Mouse (Mus musculus): ENCODE data around the gene 4933415F23Rik. TPM values are rescaled to one million over a fixed set of nuclear protein-coding genes. Genes with fewer than 3 reads are reported as not detected.
"Not testable (repeated sequence)": the region's sequence is repeated elsewhere in the genome, so short reads cannot be mapped to it uniquely, and the experiment has no call there.

4933415F23Rik gene
- total RNA-seq (2014; rRNA removed): not detected in 2 replicates
- not detected in 2 replicates for polyA plus RNA-seq (2012; rRNA removed)

- no peaks in the 10 kb centered on the region for H3K4me1 ChIP-seq (ENCODE audit: control insufficient read depth, insufficient read depth, low read length)
- 96% methylated on average over 20 of the region's 20 CpGs for WGBS
Measured at GRCm38 (mm10) chr1:23102021-23102420, at the start of gene 4933415F23Rik. Gene 4933415F23Rik, minus strand, starts transcription at chr1:23102253.

GRCm38 (mm10) chr1:23151722-23152121 lies 49.7 kb upstream of the 4933415F23Rik start:
- WGBS: 96% methylated on average over 1 of the region's 1 CpGs
- no peak overlapping the region for H3K9ac ChIP-seq (ENCODE audit: low read depth, low read length)
- H3K27ac ChIP-seq (replicated peaks; ENCODE audit: insufficient read depth, low read depth, low read length): no peak overlapping the region
- no peaks in the 10 kb centered on the region for H3K4me1 ChIP-seq (ENCODE audit: control insufficient read depth, insufficient read depth, low read length)
- no peaks in the 10 kb centered on the region for H3K79me2 ChIP-seq (ENCODE audit: control insufficient read depth, insufficient read depth, low read length)
- no peak for DNase-seq (ENCODE audit: extremely low read depth, low read depth, low spot score)
- no peak overlapping the region for H3K4me3 ChIP-seq (ENCODE audit: insufficient read depth, low read depth, low read length)
- TF ChIP-seq POLR2A (IDR thresholded peaks at IDR 0.05; ENCODE audit: extremely low read depth, insufficient read depth, low read length) (no peak), CTCF (IDR thresholded peaks at IDR 0.05; ENCODE audit: low read depth, low read length) (no peak)
- no peaks in the 10 kb centered on the region for H3K27me3 ChIP-seq (ENCODE audit: control insufficient read depth, insufficient read depth, low read length)
- no peaks in the 10 kb centered on the region for H3K36me3 ChIP-seq (ENCODE audit: control insufficient read depth, insufficient read depth, low read length)

More at GRCm38 (mm10) chr1:23102021-23102420, at the start of gene 4933415F23Rik:
- Histone ChIP-seq H3K4me3 (ENCODE audit: insufficient read depth, low read depth, low read length) (no peak within 1 kb of the TSS), H3K79me2 (ENCODE audit: control insufficient read depth, insufficient read depth, low read length) (no peaks in the 10 kb centered on the region), H3K36me3 (ENCODE audit: control insufficient read depth, insufficient read depth, low read length) (no peaks in the 10 kb centered on the region), H3K9ac (ENCODE audit: low read depth, low read length) (no peak within 1 kb of the TSS), H3K27me3 (ENCODE audit: control insufficient read depth, insufficient read depth, low read length) (no peaks in the 10 kb centered on the region), H3K27ac (replicated peaks; ENCODE audit: insufficient read depth, low read depth, low read length) (no peak within 1 kb of the TSS)
- DNase-seq (ENCODE audit: extremely low read depth, low read depth, low spot score): no peak
- TF ChIP-seq CTCF (IDR thresholded peaks at IDR 0.05; ENCODE audit: low read depth, low read length) (no peak), POLR2A (IDR thresholded peaks at IDR 0.05; ENCODE audit: extremely low read depth, insufficient read depth, low read length) (no peak)

- DNase-seq (ENCODE audit: extremely low read depth, low read depth, low spot score): peak; percentile 70
- Histone ChIP-seq H3K4me1 (ENCODE audit: control insufficient read depth, insufficient read depth, low read length) (peaks cover 4% of the 10 kb centered on the region; the same call in 1 of the 2 replicates), H3K36me3 (ENCODE audit: control insufficient read depth, insufficient read depth, low read length) (no peaks in the 10 kb centered on the region), H3K27ac (replicated peaks; ENCODE audit: insufficient read depth, low read depth, low read length) (no peak overlapping the region; the same call in 1 of the 2 replicates), H3K79me2 (ENCODE audit: control insufficient read depth, insufficient read depth, low read length) (no peaks in the 10 kb centered on the region), H3K27me3 (ENCODE audit: control insufficient read depth, insufficient read depth, low read length) (no peaks in the 10 kb centered on the region), H3K9ac (ENCODE audit: low read depth, low read length) (no peak overlapping the region), H3K4me3 (ENCODE audit: insufficient read depth, low read depth, low read length) (no peak overlapping the region)
- TF ChIP-seq CTCF (IDR thresholded peaks at IDR 0.05; ENCODE audit: low read depth, low read length) (no peak), POLR2A (IDR thresholded peaks at IDR 0.05; ENCODE audit: extremely low read depth, insufficient read depth, low read length) (no peak)
- 20% methylated on average over 5 of the region's 5 CpGs for WGBS
Measured at GRCm38 (mm10) chr1:23146198-23146873, 44.3 kb upstream of the 4933415F23Rik start.

DNA sequence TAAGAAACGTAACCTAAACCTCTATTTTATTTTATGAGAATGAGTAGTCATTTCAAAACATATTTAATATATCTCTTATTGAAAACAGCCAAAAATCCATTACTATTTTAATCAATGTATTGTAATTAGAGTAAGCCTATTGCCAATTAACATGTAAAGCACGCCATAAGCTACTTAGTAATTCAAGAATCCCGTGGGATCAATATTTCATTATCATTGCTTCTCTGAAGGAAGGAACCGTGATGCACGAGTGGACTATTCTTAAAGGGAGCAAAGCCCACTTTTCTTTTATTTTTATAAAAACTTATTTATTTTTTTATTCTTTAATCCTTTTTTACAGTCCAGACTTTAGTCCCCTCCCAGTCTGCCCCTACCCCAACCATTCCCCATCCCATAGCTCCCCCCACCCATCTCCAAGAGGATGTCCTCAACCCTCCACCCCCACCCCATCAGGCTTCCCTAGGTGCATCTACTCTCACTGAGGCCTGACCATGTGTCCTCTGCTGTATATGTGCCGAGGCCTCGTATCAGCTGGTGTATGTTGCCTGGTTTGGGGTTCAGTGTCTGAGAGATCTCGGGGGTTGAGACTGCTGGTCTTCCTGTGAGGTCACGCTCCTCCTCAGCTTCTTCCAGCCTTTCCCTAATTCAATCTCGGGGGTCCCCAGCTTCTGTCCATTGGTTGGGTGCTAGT lies 39.2 kb upstream of the 4933415F23Rik start:
- H3K4me3 ChIP-seq (ENCODE audit: insufficient read depth, low read depth, low read length): no peak overlapping the region
- no peaks in the 10 kb centered on the region for H3K79me2 ChIP-seq (ENCODE audit: control insufficient read depth, insufficient read depth, low read length)
- DNase-seq (ENCODE audit: extremely low read depth, low read depth, low spot score): no peak
- no peaks in the 10 kb centered on the region for H3K27me3 ChIP-seq (ENCODE audit: control insufficient read depth, insufficient read depth, low read length)
- no peak overlapping the region for H3K27ac ChIP-seq (replicated peaks; ENCODE audit: insufficient read depth, low read depth, low read length)
- no peaks in the 10 kb centered on the region for H3K36me3 ChIP-seq (ENCODE audit: control insufficient read depth, insufficient read depth, low read length)
- TF ChIP-seq POLR2A (IDR thresholded peaks at IDR 0.05; ENCODE audit: extremely low read depth, insufficient read depth, low read length) (no peak), CTCF (IDR thresholded peaks at IDR 0.05; ENCODE audit: low read depth, low read length) (no peak)
- 86% methylated on average over 10 of the region's 10 CpGs for WGBS
- H3K9ac ChIP-seq (ENCODE audit: low read depth, low read length): no peak overlapping the region
- H3K4me1 ChIP-seq (ENCODE audit: control insufficient read depth, insufficient read depth, low read length): peaks cover 2% of the 10 kb centered on the region; the same call in 1 of the 2 replicates

DNA sequence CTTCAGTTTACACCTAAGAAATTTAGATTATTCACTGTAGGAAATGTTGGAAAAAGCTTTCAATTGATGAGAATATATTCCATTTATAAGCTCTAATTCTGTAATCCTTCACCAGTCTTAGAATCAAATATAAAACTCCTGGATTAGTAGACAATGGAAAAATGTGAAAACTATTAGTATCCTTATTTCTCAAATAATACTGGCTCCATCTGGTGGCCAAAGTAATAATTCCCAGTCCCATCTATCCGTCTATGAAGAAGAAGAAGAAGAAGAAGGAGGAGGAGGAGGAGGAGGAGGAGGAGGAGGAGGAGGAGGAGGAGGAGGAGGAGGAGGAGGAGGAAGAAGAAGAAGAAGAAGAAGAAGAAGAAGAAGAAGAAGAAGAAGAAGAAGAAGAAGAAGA lies 38.5 kb upstream of the 4933415F23Rik start:
- not testable (repeated sequence) for H3K27ac ChIP-seq (replicated peaks; ENCODE audit: insufficient read depth, low read depth, low read length); H3K79me2 ChIP-seq (ENCODE audit: control insufficient read depth, insufficient read depth, low read length); H3K27me3 ChIP-seq (ENCODE audit: control insufficient read depth, insufficient read depth, low read length); H3K4me1 ChIP-seq (ENCODE audit: control insufficient read depth, insufficient read depth, low read length); H3K4me3 ChIP-seq (ENCODE audit: insufficient read depth, low read depth, low read length); H3K36me3 ChIP-seq (ENCODE audit: control insufficient read depth, insufficient read depth, low read length); H3K9ac ChIP-seq (ENCODE audit: low read depth, low read length)
- WGBS: 0% methylated on average over 1 of the region's 1 CpGs
- DNase-seq (ENCODE audit: extremely low read depth, low read depth, low spot score): peak; percentile 35
- TF ChIP-seq CTCF (IDR thresholded peaks at IDR 0.05; ENCODE audit: low read depth, low read length): peak; percentile 32

DNA sequence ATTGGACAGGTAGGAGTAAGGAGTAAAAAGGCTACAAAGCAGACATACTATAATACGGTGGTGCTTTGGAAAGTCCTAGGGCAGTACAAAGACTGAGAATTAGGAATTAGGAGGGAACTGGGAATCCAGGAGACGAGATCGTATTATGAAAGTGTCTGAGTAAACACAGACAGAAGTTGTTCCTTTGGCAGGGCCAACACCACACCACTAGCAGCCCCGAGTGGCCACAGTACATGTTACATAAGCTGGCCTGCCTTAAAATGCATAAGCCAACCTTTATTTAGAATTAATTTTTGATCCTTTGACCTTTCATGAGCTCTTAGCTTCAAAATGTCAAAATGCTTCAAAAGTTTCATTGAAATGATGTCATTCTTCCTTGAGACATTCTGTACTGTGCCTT lies 18.8 kb upstream of the 4933415F23Rik start:
- WGBS: 31% methylated on average over 4 of the region's 4 CpGs
- Histone ChIP-seq H3K36me3 (ENCODE audit: control insufficient read depth, insufficient read depth, low read length) (no peaks in the 10 kb centered on the region), H3K4me3 (ENCODE audit: insufficient read depth, low read depth, low read length) (no peak overlapping the region), H3K27me3 (ENCODE audit: control insufficient read depth, insufficient read depth, low read length) (no peaks in the 10 kb centered on the region), H3K4me1 (ENCODE audit: control insufficient read depth, insufficient read depth, low read length) (no peaks in the 10 kb centered on the region), H3K79me2 (ENCODE audit: control insufficient read depth, insufficient read depth, low read length) (no peaks in the 10 kb centered on the region), H3K9ac (ENCODE audit: low read depth, low read length) (no peak overlapping the region), H3K27ac (replicated peaks; ENCODE audit: insufficient read depth, low read depth, low read length) (no peak overlapping the region)
- peak; percentile 51 for DNase-seq (ENCODE audit: extremely low read depth, low read depth, low spot score)
- no peak for TF ChIP-seq POLR2A (IDR thresholded peaks at IDR 0.05; ENCODE audit: extremely low read depth, insufficient read depth, low read length)
- TF ChIP-seq CTCF (IDR thresholded peaks at IDR 0.05; ENCODE audit: low read depth, low read length): no peak

All from liver, adult 2 months (tissue).